Mouse (Mus musculus) embryonic facial prominence, embryonic 10.5 days (tissue): ENCODE measurements at regions not wholly inside any gene's neighbourhood (a gene's known extent, or its start where the extent isn't known, plus 50 kb on each side); places are given as distances from the start of the nearest gene placed in this dataset.

Experiments used
- DNase-seq: peaks from one replicate; pipeline ENCODE4 v3.0.0-alpha.2; 2017; ENCODE audit warnings: low spot score
- H3K27ac ChIP-seq: fragments of 300-500 bp; sonication (generic); replicated peaks from 2 replicates; pipeline ENCODE4 v1.5.1; 2016; ENCODE audit warnings: mild to moderate bottlenecking
- H3K27me3 ChIP-seq: fragments of 300-500 bp; sonication (generic); replicated peaks from 2 replicates; pipeline ENCODE4 v1.6.1; 2016; ENCODE audit warnings: low read depth, mild to moderate bottlenecking; ENCODE audit not compliant: poor library complexity, severe bottlenecking
- H3K36me3 ChIP-seq: fragments of 300-500 bp; sonication (generic); replicated peaks from 2 replicates; pipeline ENCODE4 v1.6.1; 2016; ENCODE audit warnings: mild to moderate bottlenecking, moderate library complexity
- H3K4me1 ChIP-seq: fragments of 300-500 bp; sonication (generic); 2 replicates; pipeline ENCODE4 v1.6.1; 2016
- H3K4me3 ChIP-seq: fragments of 300-500 bp; sonication (generic); 2 replicates; pipeline ENCODE4 v1.5.1; 2016; ENCODE audit warnings: mild to moderate bottlenecking, moderate library complexity
- H3K9me3 ChIP-seq: fragments of 300-500 bp; sonication (generic); 2 replicates; pipeline ENCODE4 v1.6.1; 2016; ENCODE audit warnings: mild to moderate bottlenecking
- WGBS: fragments of 180-500 bp; shearing (Covaris S2); methylation state at CpG from one replicate; pipeline ENCODE4 v1.1.7; 2016; 5-methylcytosine and 5-hydroxymethylcytosine counted together

GRCm38 (mm10) chr17:68057264-68057663 is 53.3 kb upstream of the Arhgap28 start:
- WGBS, result 84% methylated on average over 3 of the region's 3 CpGs
- Histone ChIP-seq H3K27ac (no peak overlapping the region), H3K27me3 (no peaks in the 10 kb centered on the region), H3K4me1 (no peaks in the 10 kb centered on the region), H3K4me3 (no peak overlapping the region), H3K36me3 (no peaks in the 10 kb centered on the region), H3K9me3 (no peaks in the 10 kb centered on the region)
- DNase-seq, result no peak

GRCm38 (mm10) chr17:68060455-68060854 is 56.5 kb upstream of the Arhgap28 start:
- Histone ChIP-seq H3K4me1 (no peaks in the 10 kb centered on the region), H3K4me3 (no peak overlapping the region), H3K27ac (no peak overlapping the region), H3K9me3 (no peaks in the 10 kb centered on the region), H3K27me3 (no peaks in the 10 kb centered on the region), H3K36me3 (no peaks in the 10 kb centered on the region)
- WGBS, result 83% methylated on average over 3 of the region's 3 CpGs
- DNase-seq, result no peak

- WGBS, result 84% methylated on average over 9 of the region's 9 CpGs
- Histone ChIP-seq H3K4me1 (peaks cover 3% of the 10 kb centered on the region), H3K36me3 (no peaks in the 10 kb centered on the region), H3K9me3 (no peaks in the 10 kb centered on the region), H3K27me3 (no peaks in the 10 kb centered on the region), H3K4me3 (no peak overlapping the region), H3K27ac (no peak overlapping the region)
- DNase-seq, result no peak
Measured at GRCm38 (mm10) chr17:68065751-68066150, 61.8 kb upstream of the Arhgap28 start.

- H3K9me3 ChIP-seq, result no peaks in the 10 kb centered on the region
- H3K27me3 ChIP-seq, result no peaks in the 10 kb centered on the region
- peaks cover 8% of the 10 kb centered on the region for H3K4me1 ChIP-seq
- 97% methylated on average over 2 of the region's 2 CpGs for WGBS
- no peaks in the 10 kb centered on the region for H3K36me3 ChIP-seq
- DNase-seq, result no peak
- H3K4me3 ChIP-seq, result no peak overlapping the region
- H3K27ac ChIP-seq, result no peak overlapping the region
Measured at GRCm38 (mm10) chr17:68066204-68066603, 62.3 kb upstream of the Arhgap28 start.

GRCm38 (mm10) chr17:68069008-68069407 is 65.1 kb upstream of the Arhgap28 start:
- WGBS, result 79% methylated on average over 7 of the region's 7 CpGs

GRCm38 (mm10) chr17:68069484-68069883 is 65.6 kb upstream of the Arhgap28 start:
- H3K27ac ChIP-seq, result no peak overlapping the region
- no peak for DNase-seq
- H3K9me3 ChIP-seq, result no peaks in the 10 kb centered on the region
- no peak overlapping the region for H3K4me3 ChIP-seq
- WGBS, result 88% methylated on average over 5 of the region's 5 CpGs
- no peaks in the 10 kb centered on the region for H3K36me3 ChIP-seq
- H3K27me3 ChIP-seq, result no peaks in the 10 kb centered on the region
- H3K4me1 ChIP-seq, result peaks cover 14% of the 10 kb centered on the region

More at GRCm38 (mm10) chr17:68069008-68069407, 65.1 kb upstream of the Arhgap28 start:
- Histone ChIP-seq H3K27me3 (no peaks in the 10 kb centered on the region), H3K4me1 (peaks cover 14% of the 10 kb centered on the region), H3K9me3 (no peaks in the 10 kb centered on the region), H3K4me3 (no peak overlapping the region), H3K27ac (no peak overlapping the region), H3K36me3 (no peaks in the 10 kb centered on the region)
- no peak for DNase-seq

- Histone ChIP-seq H3K4me1 (peaks cover 14% of the 10 kb centered on the region), H3K36me3 (no peaks in the 10 kb centered on the region), H3K27ac (peak overlapping the region; percentile 54), H3K9me3 (no peaks in the 10 kb centered on the region), H3K27me3 (no peaks in the 10 kb centered on the region), H3K4me3 (no peak overlapping the region)
- DNase-seq, result peak; percentile 61
- WGBS, result 23% methylated on average over 4 of the region's 4 CpGs
Measured at GRCm38 (mm10) chr17:68071472-68071871, 67.6 kb upstream of the Arhgap28 start.

GRCm38 (mm10) chr17:68075712-68076111 is 71.8 kb upstream of the Arhgap28 start:
- no peak overlapping the region for H3K27ac ChIP-seq
- no peaks in the 10 kb centered on the region for H3K36me3 ChIP-seq
- H3K9me3 ChIP-seq, result no peaks in the 10 kb centered on the region
- no peak overlapping the region for H3K4me3 ChIP-seq
- no peak for DNase-seq
- H3K4me1 ChIP-seq, result peaks cover 11% of the 10 kb centered on the region
- no peaks in the 10 kb centered on the region for H3K27me3 ChIP-seq
- WGBS, result 88% methylated on average over 2 of the region's 2 CpGs

- 73% methylated on average over 3 of the region's 3 CpGs for WGBS
Measured at GRCm38 (mm10) chr17:68078709-68079108, 74.8 kb upstream of the Arhgap28 start.

GRCm38 (mm10) chr17:68084446-68084845 is 80.5 kb upstream of the Arhgap28 start:
- Histone ChIP-seq H3K4me3 (no peak overlapping the region), H3K27me3 (no peaks in the 10 kb centered on the region), H3K4me1 (no peaks in the 10 kb centered on the region), H3K36me3 (no peaks in the 10 kb centered on the region), H3K9me3 (no peaks in the 10 kb centered on the region), H3K27ac (no peak overlapping the region)
- WGBS, result 94% methylated on average over 2 of the region's 2 CpGs
- DNase-seq, result no peak

More at GRCm38 (mm10) chr17:68078709-68079108, 74.8 kb upstream of the Arhgap28 start:
- Histone ChIP-seq H3K4me3 (no peak overlapping the region), H3K27me3 (no peaks in the 10 kb centered on the region), H3K4me1 (no peaks in the 10 kb centered on the region), H3K9me3 (no peaks in the 10 kb centered on the region), H3K36me3 (no peaks in the 10 kb centered on the region), H3K27ac (no peak overlapping the region)
- DNase-seq, result no peak

GRCm38 (mm10) chr17:68087149-68087548 is 83.2 kb upstream of the Arhgap28 start:
- Histone ChIP-seq H3K9me3 (no peaks in the 10 kb centered on the region), H3K27ac (no peak overlapping the region), H3K27me3 (no peaks in the 10 kb centered on the region), H3K4me1 (no peaks in the 10 kb centered on the region), H3K36me3 (no peaks in the 10 kb centered on the region), H3K4me3 (no peak overlapping the region)
- 80% methylated on average over 1 of the region's 1 CpGs for WGBS
- DNase-seq, result no peak

GRCm38 (mm10) chr17:68089179-68089578 is 85.3 kb upstream of the Arhgap28 start:
- Histone ChIP-seq H3K4me1 (no peaks in the 10 kb centered on the region), H3K4me3 (no peak overlapping the region), H3K27ac (no peak overlapping the region), H3K36me3 (no peaks in the 10 kb centered on the region), H3K9me3 (no peaks in the 10 kb centered on the region), H3K27me3 (no peaks in the 10 kb centered on the region)
- 87% methylated on average over 1 of the region's 1 CpGs for WGBS
- DNase-seq, result no peak

GRCm38 (mm10) chr17:68089830-68090229 is 85.9 kb upstream of the Arhgap28 start:
- Histone ChIP-seq H3K27me3 (no peaks in the 10 kb centered on the region), H3K4me1 (no peaks in the 10 kb centered on the region), H3K36me3 (no peaks in the 10 kb centered on the region), H3K27ac (no peak overlapping the region), H3K4me3 (no peak overlapping the region), H3K9me3 (no peaks in the 10 kb centered on the region)
- 76% methylated on average over 1 of the region's 1 CpGs for WGBS
- DNase-seq, result no peak

- Histone ChIP-seq H3K9me3 (no peaks in the 10 kb centered on the region), H3K4me1 (no peaks in the 10 kb centered on the region), H3K27me3 (no peaks in the 10 kb centered on the region), H3K4me3 (no peak overlapping the region), H3K27ac (no peak overlapping the region), H3K36me3 (no peaks in the 10 kb centered on the region)
- no peak for DNase-seq
- WGBS, result 64% methylated on average over 2 of the region's 2 CpGs
Measured at GRCm38 (mm10) chr17:68096982-68097381, 93.1 kb upstream of the Arhgap28 start.
